Mouse (Mus musculus) midbrain, embryonic 11.5 days (tissue): ENCODE results near the gene Tigd2. TPM values are rescaled to one million over a fixed set of nuclear protein-coding genes. Genes with fewer than 3 reads are reported as not detected.
A peak's percentile ranks its signal among the peaks of the same experiment; 100 is the strongest.
"Not testable (repeated sequence)": the region's sequence is repeated elsewhere in the genome, so short reads cannot be mapped to it uniquely, and the experiment has no call there.

Source experiments
- ATAC-seq: fragments of 200-750 bp; cut with Nextera tagmentation; 2 replicates; pipeline ENCODE4 v1.8.0; 2017; ENCODE audit warnings: moderate TSS enrichment, moderate library complexity; ENCODE audit not compliant: low FRiP score
- DNase-seq: peaks from one replicate; pipeline ENCODE4 v3.0.0; 2015; ENCODE audit warnings: low spot score; ENCODE audit errors: missing footprints
- H3K27ac ChIP-seq: fragments of 300-500 bp; sonication (generic); 2 replicates; pipeline ENCODE4 v1.5.1; 2014; ENCODE audit warnings: low read depth, low read length
- H3K27me3 ChIP-seq: fragments of 300-500 bp; sonication (generic); 2 replicates; pipeline ENCODE4 v1.6.1; 2014; ENCODE audit warnings: mild to moderate bottlenecking, low read length, moderate library complexity, mixed read lengths; ENCODE audit not compliant: control insufficient read depth, insufficient read depth
- H3K36me3 ChIP-seq: fragments of 300-500 bp; sonication (generic); 2 replicates; pipeline ENCODE4 v1.6.1; 2014; ENCODE audit warnings: mild to moderate bottlenecking, low read length, moderate library complexity, mixed read lengths; ENCODE audit not compliant: control insufficient read depth, insufficient read depth
- H3K4me1 ChIP-seq: fragments of 300-500 bp; sonication (generic); 2 replicates; pipeline ENCODE4 v1.6.1; 2014; ENCODE audit warnings: low read length; ENCODE audit not compliant: control insufficient read depth, insufficient read depth
- H3K4me2 ChIP-seq: fragments of 300-500 bp; sonication (generic); 2 replicates; pipeline ENCODE4 v1.6.1; 2014; ENCODE audit warnings: mild to moderate bottlenecking, moderate library complexity
- H3K4me3 ChIP-seq: fragments of 300-500 bp; sonication (generic); 2 replicates; pipeline ENCODE4 v1.5.1; 2014; ENCODE audit warnings: low read depth, low read length
- H3K9ac ChIP-seq: fragments of 300-500 bp; sonication (generic); 2 replicates; pipeline ENCODE4 v1.6.1; 2014; ENCODE audit warnings: low read length
- H3K9me3 ChIP-seq: fragments of 300-500 bp; sonication (generic); 2 replicates; pipeline ENCODE4 v1.6.1; 2016; ENCODE audit warnings: low read length; ENCODE audit not compliant: control insufficient read depth
- WGBS: fragments of 180-500 bp; shearing (Covaris S2); extraction: QIAGEN DNeasy Blood & Tissue Kit; methylation state at CpG from one replicate; pipeline ENCODE4 v1.1.7; 2014; 5-methylcytosine and 5-hydroxymethylcytosine counted together
- polyA plus RNA-seq: library from polyadenylated mRNA; unstranded; fragments of >200 nt; fragmentation: Nextera tagmentation; extraction: Ambion mirVana; gene quantifications from 2 replicates; pipeline ENCODE4 v1.2.1, GENCODE M21; 2014

Gene Tigd2
- polyA plus RNA-seq, 1 experiment from 2014 or later: 11.9 TPM

DNA sequence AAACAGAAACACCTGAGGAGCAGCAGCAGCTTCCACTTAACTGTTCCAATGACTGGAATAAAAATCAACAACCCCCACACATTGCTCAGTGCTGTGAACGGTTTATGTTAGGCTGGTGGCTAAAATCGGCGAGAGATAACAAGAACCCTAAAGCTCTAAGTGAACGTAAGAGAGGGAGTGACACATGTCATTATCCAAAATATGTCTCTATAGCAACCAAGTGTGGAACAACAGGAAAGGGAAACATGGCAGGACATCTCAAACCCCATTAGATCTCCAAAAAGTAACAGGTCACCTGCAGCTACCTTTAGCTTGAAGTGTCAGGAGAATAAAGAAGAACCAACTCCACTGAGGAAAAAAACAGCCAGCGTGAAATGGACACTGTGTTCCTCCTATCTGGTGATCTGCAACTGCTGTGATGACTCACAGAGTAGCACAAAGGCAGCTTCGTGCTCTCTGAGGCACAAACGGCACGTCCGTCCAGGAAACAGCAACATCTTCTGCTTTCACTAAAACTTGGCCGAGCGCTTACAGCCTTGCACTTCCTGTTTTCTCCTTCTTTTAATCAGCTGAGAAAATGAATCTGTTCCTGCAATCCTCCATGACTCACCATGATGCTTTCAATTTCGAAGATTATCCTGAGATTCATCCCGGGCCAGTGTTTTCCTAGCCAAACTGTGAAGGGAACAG is 23.5 kb upstream of the Tigd2 start:
- no peak for ATAC-seq
- 79% methylated on average over 13 of the region's 13 CpGs for WGBS
- H3K9me3 ChIP-seq: no peaks in the 10 kb centered on the region

GRCm38 (mm10) chr6:59190006-59190405 is 18.7 kb upstream of the Tigd2 start:
- DNase-seq (no peak), ATAC-seq (no peak)
- Histone ChIP-seq H3K27ac (no peak overlapping the region), H3K4me1 (no peaks in the 10 kb centered on the region), H3K27me3 (no peaks in the 10 kb centered on the region), H3K9me3 (no peaks in the 10 kb centered on the region), H3K4me3 (no peak overlapping the region), H3K4me2 (no peak overlapping the region), H3K9ac (no peak overlapping the region), H3K36me3 (no peaks in the 10 kb centered on the region)
- 92% methylated on average over 1 of the region's 1 CpGs for WGBS

More for the DNA sequence above, 23.5 kb upstream of the Tigd2 start:
- DNase-seq: no peak
- Histone ChIP-seq H3K4me3 (no peak overlapping the region), H3K36me3 (no peaks in the 10 kb centered on the region), H3K27ac (no peak overlapping the region), H3K4me1 (no peaks in the 10 kb centered on the region), H3K9ac (no peak overlapping the region), H3K4me2 (no peak overlapping the region), H3K27me3 (no peaks in the 10 kb centered on the region)

GRCm38 (mm10) chr6:59194518-59194917 is 14.2 kb upstream of the Tigd2 start:
- not testable (repeated sequence) for H3K27ac ChIP-seq, H3K27me3 ChIP-seq, H3K4me1 ChIP-seq, H3K4me3 ChIP-seq, ATAC-seq, DNase-seq, H3K36me3 ChIP-seq, H3K4me2 ChIP-seq, H3K9me3 ChIP-seq, H3K9ac ChIP-seq
- WGBS: 77% methylated on average over 3 of the region's 3 CpGs

DNA sequence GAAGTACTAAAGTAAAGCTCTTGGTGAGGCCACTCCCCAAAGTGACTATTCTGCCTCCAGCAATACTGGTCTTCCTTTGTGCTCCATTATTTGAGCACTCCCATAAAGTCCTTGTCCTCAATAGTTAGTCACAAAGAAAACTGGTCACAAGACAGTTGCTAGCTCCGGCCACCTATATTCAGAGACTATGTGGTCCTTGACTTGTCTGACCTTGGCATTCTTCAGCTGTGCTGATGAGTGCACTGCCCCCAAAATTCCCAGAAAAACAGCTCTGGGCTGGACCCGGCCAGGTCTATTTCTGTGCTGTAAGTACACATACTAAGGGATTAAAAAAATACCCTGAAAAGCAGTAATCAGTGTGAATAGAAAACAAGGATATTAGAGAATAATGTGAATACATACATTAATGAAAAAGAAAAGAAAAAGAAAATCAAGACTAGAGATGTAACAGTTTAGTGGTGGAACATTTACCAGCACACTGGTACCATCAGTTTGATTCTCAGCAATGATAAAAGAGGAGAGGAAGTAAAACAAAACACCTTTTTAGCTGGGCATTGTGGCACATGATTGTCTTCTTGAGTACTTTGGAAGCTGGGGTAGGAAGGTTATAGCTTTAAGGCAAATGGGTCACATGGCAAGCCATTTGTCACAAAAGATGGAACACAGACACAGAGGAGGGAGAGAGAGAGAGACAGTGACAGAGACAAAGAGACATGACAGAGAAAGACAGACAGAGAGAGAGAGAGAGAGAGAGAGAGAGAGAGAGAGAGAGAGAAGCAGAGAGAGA is 12.6 kb upstream of the Tigd2 start:
- 60% methylated on average over 2 of the region's 2 CpGs for WGBS
- no peak overlapping the region for H3K4me2 ChIP-seq
- no peaks in the 10 kb centered on the region for H3K36me3 ChIP-seq

GRCm38 (mm10) chr6:59196746-59197145 is 11.9 kb upstream of the Tigd2 start:
- Histone ChIP-seq H3K4me2 (no peak overlapping the region), H3K36me3 (no peaks in the 10 kb centered on the region), H3K4me3 (no peak overlapping the region), H3K4me1 (no peaks in the 10 kb centered on the region), H3K9ac (no peak overlapping the region), H3K9me3 (no peaks in the 10 kb centered on the region), H3K27me3 (no peaks in the 10 kb centered on the region), H3K27ac (no peak overlapping the region)
- ATAC-seq (no peak), DNase-seq (no peak)

More for the DNA sequence above, 12.6 kb upstream of the Tigd2 start:
- Histone ChIP-seq H3K27me3 (no peaks in the 10 kb centered on the region), H3K9ac (no peak overlapping the region), H3K4me1 (no peaks in the 10 kb centered on the region), H3K27ac (no peak overlapping the region), H3K4me3 (no peak overlapping the region), H3K9me3 (no peaks in the 10 kb centered on the region)
- no peak for DNase-seq
- no peak for ATAC-seq

GRCm38 (mm10) chr6:59198356-59198755 is 10.3 kb upstream of the Tigd2 start:
- Histone ChIP-seq H3K27me3 (no peaks in the 10 kb centered on the region), H3K4me3 (no peak overlapping the region), H3K36me3 (no peaks in the 10 kb centered on the region), H3K4me1 (no peaks in the 10 kb centered on the region), H3K9me3 (no peaks in the 10 kb centered on the region), H3K9ac (no peak overlapping the region), H3K27ac (no peak overlapping the region), H3K4me2 (no peak overlapping the region)
- WGBS: 84% methylated on average over 3 of the region's 3 CpGs
- no peak for DNase-seq
- ATAC-seq: no peak

GRCm38 (mm10) chr6:59199021-59199420 is 9.6 kb upstream of the Tigd2 start:
- WGBS: 81% methylated on average over 2 of the region's 2 CpGs
- H3K27me3 ChIP-seq: no peaks in the 10 kb centered on the region
- no peak overlapping the region for H3K4me3 ChIP-seq
- DNase-seq (no peak), ATAC-seq (no peak)
- no peaks in the 10 kb centered on the region for H3K4me1 ChIP-seq
- H3K4me2 ChIP-seq: no peak overlapping the region
- no peak overlapping the region for H3K9ac ChIP-seq
- no peaks in the 10 kb centered on the region for H3K36me3 ChIP-seq
- no peaks in the 10 kb centered on the region for H3K9me3 ChIP-seq
- H3K27ac ChIP-seq: no peak overlapping the region

- Histone ChIP-seq H3K4me2 (no peak overlapping the region), H3K9me3 (no peaks in the 10 kb centered on the region), H3K27ac (no peak overlapping the region), H3K27me3 (no peaks in the 10 kb centered on the region), H3K36me3 (0 out of 2 replicates have a peak, but pooled peaks cover 3% of the 10 kb centered on the region), H3K4me3 (no peak overlapping the region), H3K9ac (no peak overlapping the region), H3K4me1 (peaks cover 4% of the 10 kb centered on the region)
- no peak for DNase-seq
- WGBS: 91% methylated on average over 1 of the region's 1 CpGs
- no peak for ATAC-seq
Observed at GRCm38 (mm10) chr6:59207561-59207960, 1.1 kb upstream of the Tigd2 start.

- DNase-seq: peak; percentile 89
- ATAC-seq: peak; percentile 70; the same call in 1 of the 2 replicates
- H3K4me3 ChIP-seq: peak overlapping the region; percentile 65
Observed at GRCm38 (mm10) chr6:59209299-59209707, 633 bp downstream of the Tigd2 start.

More at GRCm38 (mm10) chr6:59209299-59209707, 633 bp downstream of the Tigd2 start:
- no peak overlapping the region for H3K27ac ChIP-seq
- 54% methylated on average over 5 of the region's 5 CpGs for WGBS
- peak overlapping the region; percentile 66 for H3K4me2 ChIP-seq
- H3K4me1 ChIP-seq: peaks cover 4% of the 10 kb centered on the region
- no peaks in the 10 kb centered on the region for H3K9me3 ChIP-seq
- 0 out of 2 replicates have a peak, but pooled peaks cover 3% of the 10 kb centered on the region for H3K36me3 ChIP-seq
- H3K27me3 ChIP-seq: no peaks in the 10 kb centered on the region
- peak overlapping the region; percentile 83 for H3K9ac ChIP-seq
